Mouse (Mus musculus): ENCODE measurements at regions not wholly inside any gene's neighbourhood (a gene's known extent, or its start where the extent isn't known, plus 50 kb on each side); places are given as distances from the start of the nearest gene placed in this dataset.

DNA sequence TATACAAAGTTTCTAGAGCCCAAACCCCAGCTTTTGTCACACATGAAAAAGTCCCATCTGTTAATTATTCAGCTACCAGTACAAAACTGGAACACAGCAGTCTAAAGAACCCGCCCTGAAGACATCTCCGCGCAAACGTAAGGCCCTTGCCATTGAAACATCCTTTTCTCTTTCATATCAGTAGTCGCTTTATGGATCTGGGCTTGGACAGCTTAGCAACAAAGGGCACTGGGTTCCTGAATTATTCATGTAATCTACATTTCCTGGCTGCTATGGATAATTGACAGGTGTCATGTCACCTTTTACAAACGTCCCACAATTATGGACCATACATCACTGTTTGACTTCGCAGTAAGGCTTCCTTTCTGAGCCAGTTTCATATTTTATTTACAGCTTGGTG, 113.0 kb upstream of the Smim15 start:
- no peak for DNase-seq (ENCODE audit: low read depth, low spot score)
- peaks cover 0 to 16% of the 10 kb centered on the region in 2 experiments; a peak in 1 of 4 replicates for H3K4me1 ChIP-seq (ENCODE audit: control insufficient read depth in 2 of 2, insufficient read depth in 2 of 2, low read length in 2 of 2, poor library complexity in 1 of 2)
- H3K27ac ChIP-seq (ENCODE audit: insufficient read depth, low read depth, low read length, poor library complexity, severe bottlenecking): no peak overlapping the region
- TF ChIP-seq CHD2 (IDR thresholded peaks at IDR 0.05; ENCODE audit: low read depth, low read length) (no peak), ZNF384 (IDR thresholded peaks at IDR 0.05; ENCODE audit: low read depth, low read length) (no peak), ZC3H11A (IDR thresholded peaks at IDR 0.05; ENCODE audit: borderline replicate concordance, low read depth, low read length) (no peak), MAFK (IDR thresholded peaks at IDR 0.05; ENCODE audit: insufficient read depth, low read depth, low read length) (no peak), HCFC1 (IDR thresholded peaks at IDR 0.05; ENCODE audit: borderline replicate concordance, insufficient read depth, low read length) (no peak)
- no peaks in the 10 kb centered on the region for H3K9me3 ChIP-seq (ENCODE audit: control insufficient read depth, insufficient read depth, low read depth, low read length)
- in situ Hi-C loops (cut with MboI; ENCODE audit: low sequenced_read_pairs in 2 of 2, unreplicated experiment in 2 of 2): no loop called here
- no peak overlapping the region for H3K4me3 ChIP-seq (ENCODE audit: insufficient read depth in 1 of 2, low read depth in 1 of 2, low read length in 2 of 2, poor library complexity in 1 of 2, severe bottlenecking in 1 of 2)
- no peak overlapping the region for H3K9ac ChIP-seq (ENCODE audit: insufficient read depth, low read depth, low read length, poor library complexity, severe bottlenecking)
- no peaks in the 10 kb centered on the region for H3K36me3 ChIP-seq (ENCODE audit: control insufficient read depth, insufficient read depth, low read length, poor library complexity, severe bottlenecking)

DNA sequence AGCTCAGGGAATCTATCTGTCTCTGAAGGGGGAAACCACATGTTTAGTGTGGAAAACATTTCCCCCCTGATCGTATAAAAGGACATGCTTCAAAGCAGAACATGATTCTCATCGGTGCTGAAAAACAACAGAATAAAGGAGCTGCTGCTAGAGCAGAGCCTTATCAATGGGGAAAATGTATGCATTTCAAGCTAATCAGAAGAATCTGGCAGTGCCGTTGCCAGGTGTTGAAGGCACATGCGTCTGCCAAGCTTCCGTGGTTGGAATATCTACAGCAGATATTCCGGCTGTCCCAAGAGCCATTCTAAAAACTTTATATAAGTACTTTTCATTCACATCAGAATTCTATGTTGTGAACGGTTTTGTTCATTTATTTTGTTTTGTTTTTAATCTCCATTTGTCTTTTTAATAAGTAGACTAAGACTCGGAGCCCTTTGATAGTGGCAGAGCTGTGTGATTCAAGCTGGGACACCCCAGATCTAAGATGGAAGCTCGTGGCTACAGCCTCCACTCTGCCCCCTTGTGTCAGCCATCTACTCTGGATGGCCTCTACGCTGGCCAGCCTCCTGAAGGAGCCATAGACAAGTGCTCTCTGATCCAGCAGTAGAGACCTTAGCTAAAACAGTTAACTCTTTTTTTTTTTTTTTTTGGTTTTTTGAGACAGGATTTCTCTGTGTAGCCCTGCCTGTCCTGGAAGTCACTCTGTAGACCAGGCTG, 116.6 kb upstream of the Smim15 start:
- Histone ChIP-seq H3K4me3 (ENCODE audit: insufficient read depth in 1 of 2, low read depth in 1 of 2, low read length in 2 of 2, poor library complexity in 1 of 2, severe bottlenecking in 1 of 2) (no peak overlapping the region), H3K9me3 (ENCODE audit: control insufficient read depth, insufficient read depth, low read depth, low read length) (no peaks in the 10 kb centered on the region), H3K9ac (ENCODE audit: insufficient read depth, low read depth, low read length, poor library complexity, severe bottlenecking) (no peak overlapping the region), H3K4me1 (ENCODE audit: control insufficient read depth in 2 of 2, insufficient read depth in 2 of 2, low read length in 2 of 2, poor library complexity in 1 of 2) (peaks cover 3 to 13% of the 10 kb centered on the region in 2 experiments; a peak in 2 of 4 replicates), H3K36me3 (ENCODE audit: control insufficient read depth, insufficient read depth, low read length, poor library complexity, severe bottlenecking) (no peaks in the 10 kb centered on the region), H3K27ac (ENCODE audit: insufficient read depth, low read depth, low read length, poor library complexity, severe bottlenecking) (no peak overlapping the region)
- no peak for DNase-seq (ENCODE audit: low read depth, low spot score)
- in situ Hi-C loops (cut with MboI; ENCODE audit: low sequenced_read_pairs in 2 of 2, unreplicated experiment in 2 of 2): no loop called here
- TF ChIP-seq ZC3H11A (IDR thresholded peaks at IDR 0.05; ENCODE audit: borderline replicate concordance, low read depth, low read length) (no peak), ZNF384 (IDR thresholded peaks at IDR 0.05; ENCODE audit: low read depth, low read length) (peak; percentile 44; the same call in 1 of the 2 replicates)

DNA sequence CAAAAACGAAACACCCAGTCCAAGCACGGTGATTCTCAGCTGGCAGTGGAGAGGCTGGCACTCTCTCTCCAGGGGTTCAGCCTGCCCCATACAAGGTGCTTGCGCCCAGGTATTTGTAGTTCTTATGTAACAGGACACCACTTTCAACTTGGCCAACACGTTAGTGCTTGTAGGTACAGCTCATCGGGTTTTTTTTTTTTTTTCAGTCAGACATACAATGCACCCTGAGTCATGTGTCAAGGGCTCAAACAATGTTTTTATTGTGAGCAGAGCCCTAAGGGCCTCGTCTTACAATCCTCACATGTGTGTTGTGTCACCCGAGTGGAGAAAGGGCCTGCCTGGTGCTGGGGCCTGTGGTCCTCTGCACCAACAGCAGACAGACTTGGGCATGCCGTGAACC, 118.8 kb upstream of the Smim15 start:
- DNase-seq (ENCODE audit: low read depth, low spot score): no peak
- in situ Hi-C loops (cut with MboI; ENCODE audit: low sequenced_read_pairs in 2 of 2, unreplicated experiment in 2 of 2): no loop called here
- H3K36me3 ChIP-seq (ENCODE audit: control insufficient read depth, insufficient read depth, low read length, poor library complexity, severe bottlenecking): no peaks in the 10 kb centered on the region
- TF ChIP-seq HCFC1 (IDR thresholded peaks at IDR 0.05; ENCODE audit: borderline replicate concordance, insufficient read depth, low read length) (no peak), ZC3H11A (IDR thresholded peaks at IDR 0.05; ENCODE audit: borderline replicate concordance, low read depth, low read length) (no peak), MAFK (IDR thresholded peaks at IDR 0.05; ENCODE audit: insufficient read depth, low read depth, low read length) (no peak), CHD2 (IDR thresholded peaks at IDR 0.05; ENCODE audit: low read depth, low read length) (no peak), ZNF384 (IDR thresholded peaks at IDR 0.05; ENCODE audit: low read depth, low read length) (no peak)
- H3K4me3 ChIP-seq (ENCODE audit: insufficient read depth in 1 of 2, low read depth in 1 of 2, low read length in 2 of 2, poor library complexity in 1 of 2, severe bottlenecking in 1 of 2): no peak overlapping the region
- H3K4me1 ChIP-seq (ENCODE audit: control insufficient read depth in 2 of 2, insufficient read depth in 2 of 2, low read length in 2 of 2, poor library complexity in 1 of 2): peaks cover 3 to 8% of the 10 kb centered on the region in 2 experiments; a peak in 2 of 4 replicates
- H3K9me3 ChIP-seq (ENCODE audit: control insufficient read depth, insufficient read depth, low read depth, low read length): no peaks in the 10 kb centered on the region
- no peak overlapping the region for H3K9ac ChIP-seq (ENCODE audit: insufficient read depth, low read depth, low read length, poor library complexity, severe bottlenecking)
- no peak overlapping the region for H3K27ac ChIP-seq (ENCODE audit: insufficient read depth, low read depth, low read length, poor library complexity, severe bottlenecking)

DNA sequence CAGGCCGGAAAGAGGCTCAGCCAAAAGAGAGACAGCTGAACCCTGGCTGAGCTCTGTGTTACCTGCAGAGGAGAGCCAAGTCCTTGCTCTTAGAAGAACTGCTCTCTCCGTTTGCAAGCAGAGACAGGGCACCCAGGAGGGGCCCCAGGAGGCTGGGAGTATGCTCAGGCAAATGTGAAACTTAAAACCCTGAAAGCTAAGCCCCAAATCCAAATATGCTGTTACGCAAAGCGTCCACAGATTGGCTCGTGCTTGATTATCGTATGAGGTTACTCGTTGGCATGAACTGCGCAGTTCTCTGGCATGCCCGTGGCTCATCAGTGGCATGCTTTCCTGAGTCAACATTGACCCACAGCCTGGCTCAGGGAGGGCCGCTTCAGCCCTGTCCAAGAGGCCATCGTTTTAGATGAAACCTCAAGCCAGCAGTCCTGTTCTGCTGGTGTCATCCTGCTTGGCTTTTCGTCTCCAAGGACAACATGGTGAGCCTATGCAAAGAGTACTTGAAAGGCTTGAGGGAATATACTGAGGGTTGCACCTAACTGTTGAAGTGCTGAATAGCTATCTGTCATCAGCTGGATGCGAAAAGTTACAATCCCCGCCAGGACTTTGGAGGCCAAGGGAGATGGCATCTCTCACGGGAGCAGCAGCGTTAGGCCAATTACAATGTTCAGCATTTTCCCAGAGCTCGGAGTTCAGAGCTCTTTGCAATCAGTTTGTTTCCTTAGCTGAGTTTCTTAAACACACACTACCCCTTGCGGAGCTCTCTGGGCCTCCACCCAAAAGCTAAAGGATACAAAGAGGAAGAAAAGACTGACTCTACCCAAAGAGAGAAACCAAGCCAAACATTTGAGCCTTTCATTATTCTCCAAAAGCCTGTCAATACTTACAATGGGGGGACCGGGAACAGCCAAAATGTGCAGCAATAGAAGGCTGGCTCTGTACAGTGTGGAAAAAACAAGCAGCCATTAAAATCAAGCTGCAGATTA, 120.8 kb upstream of the Smim15 start:
- H3K4me1 ChIP-seq (ENCODE audit: control insufficient read depth in 2 of 2, insufficient read depth in 2 of 2, low read length in 2 of 2, poor library complexity in 1 of 2): peaks cover 3 to 11% of the 10 kb centered on the region in 2 experiments; a peak in 2 of 4 replicates
- no peak for TF ChIP-seq HCFC1 (IDR thresholded peaks at IDR 0.05; ENCODE audit: borderline replicate concordance, insufficient read depth, low read length)
- H3K36me3 ChIP-seq (ENCODE audit: control insufficient read depth, insufficient read depth, low read length, poor library complexity, severe bottlenecking): no peaks in the 10 kb centered on the region
- H3K27ac ChIP-seq (ENCODE audit: insufficient read depth, low read depth, low read length, poor library complexity, severe bottlenecking): no peak overlapping the region
- DNase-seq (ENCODE audit: low read depth, low spot score): no peak
- in situ Hi-C loops (cut with MboI; ENCODE audit: low sequenced_read_pairs in 2 of 2, unreplicated experiment in 2 of 2): no loop called here
- no peak overlapping the region for H3K9ac ChIP-seq (ENCODE audit: insufficient read depth, low read depth, low read length, poor library complexity, severe bottlenecking)
- H3K9me3 ChIP-seq (ENCODE audit: control insufficient read depth, insufficient read depth, low read depth, low read length): no peaks in the 10 kb centered on the region
- no peak overlapping the region for H3K4me3 ChIP-seq (ENCODE audit: insufficient read depth in 1 of 2, low read depth in 1 of 2, low read length in 2 of 2, poor library complexity in 1 of 2, severe bottlenecking in 1 of 2)
